Mouse (Mus musculus) WW6 (cell line): ENCODE measurements around the gene Btbd35f23.
"Not testable (repeated sequence)": the region's sequence is repeated elsewhere in the genome, so short reads cannot be mapped to it uniquely, and the experiment has no call there.

Source experiments
- DNase-seq: peaks from one replicate; pipeline ENCODE4 v3.0.0-alpha.2; 2013; ENCODE audit warnings: low read depth, low spot score

Gene Btbd35f23

GRCm38 (mm10) chrX:3076575-3076974, at the start of gene Btbd35f23:
Gene Btbd35f23, plus strand, starts transcription at chrX:3076875.
- DNase-seq: not testable (repeated sequence)
